Mouse (Mus musculus) heart, adult 8-10 months (tissue): ENCODE data around the gene Copz1. TPM values are rescaled to one million over a fixed set of nuclear protein-coding genes. Genes with fewer than 3 reads are reported as not detected.

Source experiments
- DNase-seq: peaks from one replicate; pipeline ENCODE4 v3.0.0; 2022; ENCODE audit warnings: low spot score
- total RNA-seq, 4 experiments: library from RNA; stranded (reverse); gene quantifications; 2 replicates each; pipeline ENCODE4 v1.2.4; 2022

Copz1 gene
- total RNA-seq, 4 experiments from 2014 or later = 48.9 to 55.0 (median 49.4) TPM

DNA sequence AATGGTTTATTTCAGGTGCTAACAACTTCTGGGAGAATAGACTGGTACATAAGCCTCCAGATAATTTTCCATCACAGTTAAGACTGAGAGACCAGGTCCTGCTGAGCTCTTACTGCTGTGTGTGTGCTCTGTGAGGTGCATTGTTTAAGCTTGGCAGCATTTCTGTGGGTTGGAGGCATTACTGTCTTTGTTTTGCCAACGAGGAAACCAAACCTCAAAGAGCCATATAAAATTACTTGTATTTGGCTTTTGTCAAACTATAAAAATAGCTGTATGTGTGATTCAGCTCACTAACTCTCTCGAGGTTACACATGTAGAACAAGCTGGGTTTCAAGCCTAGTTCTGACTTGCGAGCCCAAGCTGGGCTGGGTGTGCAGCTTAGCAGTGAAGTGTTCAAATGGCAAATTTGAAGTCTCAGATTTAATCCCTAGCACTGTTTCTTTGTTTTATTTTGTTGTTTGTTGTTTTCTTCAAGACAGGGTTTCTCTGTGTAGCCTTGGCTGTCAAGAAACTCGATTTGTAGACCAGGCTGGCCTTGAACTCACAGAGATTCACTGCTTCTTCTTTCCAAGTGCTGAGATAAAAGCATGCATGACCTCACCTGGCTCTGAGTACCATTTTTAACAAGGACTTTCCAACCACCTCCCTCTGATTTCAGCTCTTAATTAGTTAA is 20.3 kb downstream of the Copz1 start:
- DNase-seq = no peak

DNA sequence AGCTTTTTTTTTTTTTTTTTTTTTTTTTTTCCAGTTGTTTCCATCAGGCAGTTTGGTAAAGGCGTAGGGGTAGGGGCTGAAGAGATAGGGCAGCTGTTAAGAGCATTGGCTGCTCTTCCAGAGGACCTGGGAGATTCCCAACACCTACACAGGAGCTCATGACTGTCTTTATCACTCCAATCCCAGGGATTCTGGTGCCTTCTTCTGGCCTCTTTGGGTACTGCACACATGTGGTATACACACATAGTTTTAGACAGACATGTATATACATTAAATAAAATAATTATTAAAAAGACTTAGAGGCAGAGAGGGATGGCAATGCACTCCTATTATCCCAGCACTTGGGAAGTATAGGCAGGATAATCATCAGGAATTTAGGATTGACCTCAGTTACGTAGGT is 20.9 kb downstream of the Copz1 start:
- no peak for DNase-seq

DNA sequence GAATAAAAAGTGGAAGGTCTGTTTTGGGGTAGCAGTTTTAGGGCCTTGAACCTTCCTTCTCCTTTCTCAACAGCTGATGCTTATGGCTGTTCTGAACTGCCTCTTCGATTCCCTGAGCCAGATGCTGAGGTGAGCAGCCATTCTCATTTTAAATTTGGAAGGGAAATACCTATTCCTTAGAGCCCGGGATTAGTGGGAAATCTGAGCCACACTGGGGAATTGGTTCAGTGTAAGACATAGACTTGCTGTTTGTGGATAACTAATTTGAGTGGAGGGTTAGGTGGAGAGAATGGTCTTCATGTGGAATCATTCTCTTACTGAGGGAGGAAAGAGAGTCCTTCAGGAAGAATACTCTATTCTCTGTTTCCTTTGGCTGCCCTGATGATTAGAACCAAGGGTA is 22.1 kb downstream of the Copz1 start:
- no peak for DNase-seq

DNA sequence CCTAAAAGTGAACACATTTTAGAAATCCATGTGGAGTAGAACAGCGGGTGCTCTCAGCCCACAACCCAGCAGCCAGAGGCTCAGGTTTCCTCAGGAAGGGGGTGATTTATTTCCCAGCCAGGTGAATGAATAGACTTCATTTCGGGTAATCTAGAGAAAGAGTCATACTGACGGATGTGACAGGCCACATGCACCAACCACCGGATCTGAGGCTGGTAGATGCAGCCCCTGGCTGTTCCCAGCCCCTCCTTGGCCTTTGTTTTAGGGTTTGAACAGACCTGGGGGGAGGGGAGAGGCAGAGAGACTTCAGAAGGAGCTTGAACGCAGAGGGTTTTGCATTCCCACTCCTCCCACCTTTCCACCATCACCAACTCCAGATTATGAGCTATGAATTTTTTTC is 23.3 kb downstream of the Copz1 start:
- no peak for DNase-seq

DNA sequence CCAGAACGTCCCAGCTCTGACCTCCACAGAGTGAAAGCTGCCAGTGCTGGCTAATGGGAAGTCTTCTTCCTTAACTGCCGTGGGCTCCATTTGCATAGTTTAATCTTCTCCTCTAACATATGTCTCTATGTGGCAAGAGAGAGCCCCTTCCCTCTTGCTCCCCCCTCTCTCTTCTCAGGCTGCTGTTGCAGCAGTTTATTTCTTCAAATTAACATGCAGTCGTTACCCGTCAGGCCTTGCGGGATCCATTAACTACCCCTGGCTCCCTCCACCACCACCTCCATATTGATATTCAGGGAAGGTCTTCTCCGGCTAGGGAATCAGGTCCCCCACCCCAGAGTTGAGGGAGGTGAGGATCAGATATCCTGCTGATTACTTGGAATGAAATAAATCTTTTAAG is 24.8 kb downstream of the Copz1 start:
- DNase-seq = no peak

- DNase-seq = no peak
These were observed 25.5 kb downstream of the Copz1 start for GRCm38 (mm10) chr15:103298026-103298425.

DNA sequence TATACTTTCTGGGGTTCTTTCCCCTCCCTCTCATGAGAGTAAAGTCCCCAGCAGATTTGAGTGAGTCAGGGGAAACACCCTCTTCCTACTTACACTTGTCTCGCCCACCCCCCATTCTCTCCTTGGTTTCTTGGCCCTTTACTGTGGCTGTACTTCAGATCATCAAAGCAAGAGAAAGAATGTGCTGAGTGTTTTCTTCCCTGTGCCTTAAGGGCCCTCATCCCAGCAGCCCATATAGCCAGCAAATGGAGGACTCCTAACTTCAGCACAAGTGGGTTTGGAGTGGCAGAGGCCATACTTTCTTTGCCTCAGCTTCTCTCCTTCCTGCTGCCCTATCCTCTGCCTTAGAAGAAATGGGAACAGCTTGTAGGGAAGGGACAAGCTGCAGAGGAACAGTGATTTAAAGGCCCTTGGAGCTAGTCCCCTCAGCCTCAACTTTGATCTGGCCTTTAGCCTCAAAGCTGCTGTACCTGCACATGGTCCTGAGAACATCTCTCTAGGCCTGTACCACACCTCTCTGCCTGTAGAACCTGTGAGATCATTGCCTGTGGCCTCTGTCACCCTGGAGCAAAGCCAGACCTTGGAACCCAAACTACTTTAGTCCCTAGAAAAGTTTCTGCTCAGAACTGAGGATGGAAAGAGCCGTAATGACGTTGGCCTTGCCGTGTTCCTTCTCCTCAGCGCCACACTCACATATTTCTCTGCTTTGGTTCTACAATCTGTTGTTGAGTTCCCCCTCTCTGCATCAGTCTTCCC is 26.5 kb downstream of the Copz1 start:
- no peak for DNase-seq

- no peak for DNase-seq
These were observed 27.1 kb downstream of the Copz1 start for GRCm38 (mm10) chr15:103299644-103300043.

DNA sequence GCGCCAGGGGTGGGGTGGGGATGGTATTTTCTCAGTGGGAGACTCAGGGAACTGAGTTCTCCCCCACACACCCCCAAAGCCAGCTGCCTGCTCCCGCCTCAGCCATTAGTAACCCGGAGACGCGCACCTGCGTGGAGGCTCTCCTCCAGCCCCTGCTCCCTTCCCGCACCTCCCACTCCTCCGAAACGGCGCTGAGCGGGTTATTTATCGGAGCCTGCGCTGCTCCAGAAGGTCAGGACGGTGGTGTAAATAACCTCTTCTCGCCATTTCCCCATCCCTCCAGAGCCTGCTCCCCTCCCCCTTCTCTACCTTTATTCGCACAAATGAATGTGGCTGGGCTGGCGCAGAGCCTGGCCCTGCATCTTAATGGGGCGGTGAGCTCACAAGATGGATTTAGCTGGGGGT is 27.6 kb downstream of the Copz1 start:
- no peak for DNase-seq

DNA sequence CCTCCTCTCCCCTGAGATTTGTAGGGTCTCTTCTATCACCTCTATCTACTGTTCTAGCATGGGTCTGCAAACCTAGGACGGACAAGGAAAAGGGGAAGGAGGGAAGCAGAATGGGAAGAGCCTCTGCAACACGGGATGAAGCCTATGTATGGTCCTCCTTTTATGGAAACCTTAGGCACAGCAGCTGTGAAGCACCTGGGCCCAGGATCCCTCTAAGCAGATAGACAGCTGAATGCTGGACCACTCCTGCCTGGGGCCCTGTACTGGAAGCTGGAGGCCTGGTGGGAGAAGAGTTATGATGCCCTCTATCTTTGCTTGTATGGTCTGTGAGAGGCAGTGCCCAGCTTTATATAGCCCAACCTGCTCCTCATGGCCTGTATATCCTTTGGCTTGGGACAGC is 28.0 kb downstream of the Copz1 start:
- no peak for DNase-seq

DNA sequence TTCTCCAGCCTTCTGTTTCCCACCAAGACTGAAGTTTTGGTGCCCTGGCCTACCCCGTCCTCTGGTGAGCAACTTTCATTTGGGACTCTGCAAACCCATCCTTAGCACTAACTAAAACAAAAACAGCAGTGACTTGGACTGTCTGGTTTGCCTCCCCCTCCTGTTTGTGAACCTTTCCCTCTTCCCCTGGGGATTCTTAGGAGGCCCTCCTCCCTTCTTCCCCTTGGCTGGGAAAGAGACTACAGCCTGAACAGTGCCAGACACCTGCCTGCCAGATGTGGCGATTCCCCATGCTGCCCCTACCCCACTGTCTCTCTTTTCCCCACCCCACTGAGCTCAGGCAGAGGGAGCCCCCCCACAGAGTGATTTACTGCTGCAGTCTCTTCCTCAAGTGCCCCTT is 28.5 kb downstream of the Copz1 start:
- no peak for DNase-seq

DNA sequence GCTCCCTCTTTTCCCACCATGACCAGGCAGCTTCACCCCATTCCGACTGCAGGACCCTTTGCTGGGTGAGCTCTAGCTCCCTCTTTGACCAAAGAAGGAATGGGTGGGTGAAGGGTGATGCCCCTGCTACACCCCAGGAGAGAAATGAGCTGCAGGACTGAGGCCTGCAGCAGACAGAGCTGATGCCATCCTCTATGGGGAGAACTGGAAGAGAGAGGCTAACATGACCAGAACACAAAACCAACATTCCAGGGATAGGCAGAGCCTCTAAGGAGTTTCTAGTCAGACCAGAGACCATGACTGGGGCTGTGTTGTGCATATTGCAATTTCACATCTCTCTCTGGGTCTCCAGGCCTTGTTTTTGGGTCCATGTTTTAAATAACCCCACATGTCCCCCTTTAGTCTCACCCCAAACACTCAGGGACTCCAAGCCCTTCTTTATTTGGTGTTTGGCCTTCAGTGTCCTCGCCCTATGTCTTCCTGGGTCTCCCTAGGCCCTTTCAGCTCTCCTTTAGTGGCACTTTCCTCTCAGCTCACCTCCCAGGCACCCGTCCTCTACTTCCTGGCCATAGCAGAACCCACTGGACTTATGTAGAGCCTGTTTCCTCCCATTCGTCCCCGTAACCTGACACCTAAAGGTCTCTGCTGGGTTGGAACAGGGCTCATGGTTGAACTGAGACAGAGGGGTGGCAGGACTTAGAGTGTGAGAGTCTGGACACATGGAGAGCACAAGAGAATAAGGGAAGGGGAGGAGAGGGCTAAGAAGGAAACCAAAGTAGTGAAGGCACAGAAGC is 29.2 kb downstream of the Copz1 start:
- no peak for DNase-seq

DNA sequence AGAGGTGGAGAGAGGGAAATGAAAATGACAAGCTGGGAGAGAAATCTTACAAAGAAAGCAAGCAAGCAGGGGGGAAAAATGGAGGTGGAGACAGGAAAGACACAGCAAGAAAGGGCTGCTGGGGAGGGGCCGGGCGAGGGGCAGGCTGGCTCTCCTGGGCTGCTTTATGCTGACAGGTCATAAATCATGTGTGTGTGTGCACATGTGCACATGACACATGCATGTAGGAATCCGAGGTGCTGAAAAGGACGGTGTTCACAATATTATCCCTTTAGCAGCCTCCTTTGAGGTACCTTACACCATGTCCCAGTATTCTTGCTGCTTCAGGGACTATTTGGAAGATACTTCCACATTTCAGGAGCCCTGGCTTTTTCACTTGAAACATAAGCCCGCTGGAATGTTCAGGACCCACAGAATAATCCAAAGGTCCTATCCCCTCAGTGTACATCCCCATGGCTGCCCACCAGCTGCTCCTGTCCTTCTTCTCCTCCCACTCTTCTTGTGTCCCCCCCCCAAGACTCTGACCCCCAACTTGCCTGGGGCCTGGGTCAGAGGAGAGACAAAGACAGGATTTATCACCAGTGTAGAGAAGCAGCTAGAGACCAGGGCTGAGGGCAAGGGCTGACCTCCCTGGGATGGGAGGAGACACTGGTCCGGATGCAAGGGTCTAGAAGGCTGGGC is 30.0 kb downstream of the Copz1 start:
- DNase-seq = no peak

GRCm38 (mm10) chr15:103303916-103304615 is 31.6 kb downstream of the Copz1 start:
- DNase-seq = no peak

DNA sequence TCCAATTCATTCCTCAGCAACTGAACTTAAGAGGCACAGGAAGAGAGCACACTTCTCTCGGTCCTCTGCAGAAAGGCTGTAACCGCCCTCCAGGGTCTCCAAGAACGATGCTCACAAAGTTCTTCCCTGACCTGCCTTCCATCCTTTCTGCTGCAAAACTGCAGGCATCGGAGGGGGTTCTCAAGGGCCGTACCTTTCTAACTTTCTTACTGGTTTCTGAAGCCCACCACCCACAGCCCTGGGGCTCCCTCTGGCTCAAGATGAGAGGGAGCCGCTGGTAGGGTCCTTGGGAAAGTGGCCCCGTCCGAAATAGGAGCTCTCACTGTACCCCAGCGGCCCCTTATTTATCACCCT is 32.1 kb downstream of the Copz1 start:
- DNase-seq = no peak

DNA sequence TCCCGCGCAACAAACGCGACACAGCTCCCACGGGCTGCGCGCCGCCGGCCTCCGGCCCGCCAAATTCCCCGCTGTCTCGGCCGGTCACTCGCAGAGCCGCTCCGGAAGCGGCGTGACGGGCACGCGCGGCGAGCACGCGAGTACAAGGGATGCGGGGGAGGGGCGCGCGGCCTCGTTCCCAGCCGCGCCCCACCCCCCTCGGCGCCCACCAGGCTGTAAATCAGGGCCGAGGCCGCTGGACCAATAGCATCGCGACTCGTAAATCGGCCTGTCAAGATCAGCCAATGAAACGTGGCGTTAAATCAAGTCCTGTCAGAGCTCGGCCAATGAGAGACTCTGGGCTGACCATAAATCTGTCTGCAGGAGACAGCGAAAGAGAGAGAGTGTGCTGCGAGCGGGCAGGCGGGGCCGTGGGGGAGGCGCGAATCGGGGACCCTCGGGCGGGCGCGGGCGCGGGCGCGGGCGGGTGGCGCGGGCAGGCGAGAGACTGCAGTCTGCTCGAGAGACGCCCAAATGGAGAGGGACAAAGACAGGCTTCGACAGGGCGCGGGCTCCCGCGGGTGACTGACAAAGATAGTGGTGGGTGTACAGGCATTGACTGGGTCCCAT is 32.7 kb downstream of the Copz1 start:
- peak; percentile 97 for DNase-seq

- DNase-seq = peak; percentile 32
These were observed 33.5 kb downstream of the Copz1 start for GRCm38 (mm10) chr15:103305792-103306645.

- peak; percentile 94 for DNase-seq
These were observed 34.6 kb downstream of the Copz1 start for GRCm38 (mm10) chr15:103307125-103307524.

DNA sequence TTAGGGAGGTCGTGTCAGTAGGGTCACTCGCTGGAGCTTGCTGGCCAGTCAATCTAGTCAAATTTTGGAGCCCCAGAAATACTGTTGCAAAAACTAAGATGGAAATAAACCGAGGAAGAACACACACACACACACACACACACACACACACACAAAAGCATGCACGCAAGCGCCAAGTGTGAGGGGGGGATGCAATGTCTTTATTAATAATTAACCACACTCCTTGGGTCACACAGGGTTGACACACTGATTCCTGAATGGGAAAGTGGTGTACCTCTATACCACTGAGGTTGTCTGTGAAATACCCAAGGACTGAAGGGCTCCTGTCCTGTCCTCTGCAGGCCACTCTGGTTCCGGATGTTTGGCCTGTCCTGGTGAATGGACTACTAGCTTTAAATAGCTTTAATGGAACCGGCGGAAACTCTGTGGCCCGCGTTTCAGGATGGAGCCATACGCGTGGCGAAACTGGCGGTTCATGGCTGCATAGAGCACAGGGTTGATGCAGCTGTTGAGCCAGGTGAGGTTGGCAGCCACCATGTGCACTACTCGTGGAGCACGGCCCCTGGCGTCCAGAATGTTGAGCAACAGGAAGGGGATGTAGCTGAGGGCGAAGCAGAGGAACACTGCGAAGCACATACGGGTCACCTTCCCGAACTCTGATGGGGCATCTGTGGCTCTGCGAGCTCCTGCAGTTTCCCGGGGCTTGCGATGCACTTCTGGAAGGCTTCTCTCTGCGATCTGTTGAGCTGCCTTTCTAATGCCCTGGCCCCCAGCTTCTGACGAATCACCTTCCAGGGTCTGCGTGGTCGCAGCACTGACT is 35.8 kb downstream of the Copz1 start:
- no peak for DNase-seq
